Mouse (Mus musculus) T-cell, adult 2 months (primary cell): ENCODE measurements around the gene Ube2l3.
"Not testable (repeated sequence)": the region's sequence is repeated elsewhere in the genome, so short reads cannot be mapped to it uniquely, and the experiment has no call there.

Source experiments
- DNase-seq: peaks from one replicate; pipeline ENCODE4 v3.0.0; 2022; ENCODE audit warnings: low spot score

Gene Ube2l3

DNA sequence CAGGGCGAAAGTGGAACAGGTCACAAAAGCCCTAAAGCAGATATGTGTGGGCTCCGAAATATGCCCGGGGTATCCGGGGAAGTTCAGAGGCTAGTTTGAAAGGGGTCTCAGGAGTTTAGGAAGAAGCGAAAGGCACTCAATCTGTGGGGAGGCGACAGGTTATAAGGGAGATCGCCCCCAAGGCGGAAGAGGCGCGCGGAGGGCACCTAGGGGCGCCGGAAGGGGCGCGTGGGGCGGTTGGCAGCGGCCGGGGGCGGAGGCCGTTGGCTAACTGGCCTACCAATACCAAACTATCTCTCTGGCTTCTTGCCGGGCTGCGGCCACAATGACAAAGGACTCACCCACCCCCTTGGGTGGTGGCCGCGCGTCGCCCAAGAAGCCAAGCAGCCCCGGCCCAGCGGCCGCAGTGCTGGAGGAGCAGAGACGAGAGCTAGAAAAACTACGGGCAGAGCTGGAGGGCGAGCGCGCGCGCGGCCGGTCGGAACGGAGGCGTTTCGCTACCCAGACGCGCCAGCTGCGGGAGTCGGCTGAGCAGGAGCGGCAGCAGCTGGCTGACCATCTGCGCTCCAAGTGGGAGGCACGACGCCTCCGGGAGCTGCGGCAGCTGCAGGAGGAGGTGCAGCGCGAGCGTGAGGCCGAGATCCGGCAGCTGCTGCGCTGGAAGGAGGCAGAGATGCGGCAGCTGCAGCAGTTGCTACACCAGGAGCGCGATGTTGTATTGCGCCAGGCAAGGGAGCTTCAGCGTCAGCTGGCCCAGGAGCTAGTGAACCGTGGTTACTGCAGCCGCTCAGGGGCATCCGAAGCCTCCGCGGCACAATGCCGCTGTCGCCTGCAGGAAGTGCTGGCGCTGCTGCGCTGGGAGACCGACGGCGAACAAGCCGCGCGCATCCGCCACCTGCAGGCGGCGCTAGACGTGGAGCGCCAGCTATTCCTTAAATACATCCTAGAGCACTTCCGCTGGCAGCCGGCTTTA, 6.2 kb upstream of the Ube2l3 start, which contains the start of gene Rimbp3:
Gene Rimbp3, plus strand, starts transcription at position 215 of the 973 bp plus-strand sequence.
- DNase-seq, result peak; percentile 72

GRCm38 (mm10) chr16:17204990-17205389, 2.5 kb upstream of the Ube2l3 start:
- DNase-seq, result peak; percentile 64

GRCm38 (mm10) chr16:17201977-17202376, 472 bp downstream of the Ube2l3 start:
- no peak for DNase-seq

DNA sequence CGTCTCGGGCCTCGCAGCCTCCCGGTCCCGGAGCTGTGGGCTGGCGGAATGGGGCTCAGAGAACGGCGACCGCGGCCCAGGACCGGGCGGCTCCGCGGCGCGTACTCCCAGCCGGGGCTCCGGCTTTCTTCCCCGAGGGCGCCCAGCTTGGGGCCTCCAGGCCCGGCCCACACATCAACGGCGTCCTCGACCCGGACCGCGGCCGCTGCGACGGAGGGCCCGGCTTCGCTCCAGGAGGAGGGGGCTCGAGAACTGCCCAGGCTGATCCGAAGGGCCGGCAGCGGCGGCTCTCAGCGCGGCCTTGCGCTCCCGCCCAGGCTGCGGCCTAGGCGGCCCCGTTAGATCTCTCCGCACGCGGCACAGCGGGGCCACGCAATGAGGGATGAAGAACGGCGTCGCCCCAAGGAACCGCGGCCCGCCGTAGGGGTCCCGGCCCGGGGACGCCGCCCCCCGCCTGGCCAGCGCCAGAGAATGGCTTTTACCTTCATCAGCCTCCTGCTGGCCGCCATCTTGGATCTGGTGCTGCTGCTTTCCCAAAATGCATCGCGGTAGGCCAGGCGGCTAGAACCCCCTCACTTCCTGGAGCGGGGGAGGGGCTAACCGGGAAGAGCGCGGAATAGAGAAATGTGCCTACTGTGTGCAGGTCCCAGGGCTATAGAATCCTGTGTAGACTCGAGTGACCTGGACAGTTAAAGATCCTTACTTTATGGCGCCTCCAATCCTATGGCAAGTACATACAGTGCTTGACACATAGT, 1.3 kb downstream of the Ube2l3 start:
- peak; percentile 79 for DNase-seq

GRCm38 (mm10) chr16:17200121-17200952, 2.1 kb downstream of the Ube2l3 start:
- DNase-seq, result peak; percentile 22

DNA sequence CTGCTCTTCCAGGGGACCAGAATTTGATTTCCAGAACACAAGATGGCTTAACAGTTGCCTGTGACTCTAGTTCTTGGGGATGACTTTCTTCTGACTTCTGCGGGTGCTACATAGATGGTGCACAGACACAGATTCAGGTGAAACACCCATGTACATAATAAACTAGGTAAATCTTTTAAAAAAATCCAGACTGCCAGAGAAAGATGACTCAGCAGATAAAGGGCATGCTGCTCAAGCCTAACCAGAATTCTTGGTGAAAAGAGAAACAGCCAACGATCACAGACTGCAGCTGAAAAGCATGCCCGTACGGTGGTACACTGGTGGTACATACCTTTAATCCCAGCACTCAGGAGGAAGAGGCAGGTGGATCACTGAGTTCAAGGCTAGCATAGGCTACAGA, 8.6 kb downstream of the Ube2l3 start:
- DNase-seq, result no peak

GRCm38 (mm10) chr16:17185475-17185874, 17.0 kb downstream of the Ube2l3 start:
- DNase-seq, result no peak

- no peak for DNase-seq
These were observed 19.4 kb downstream of the Ube2l3 start for GRCm38 (mm10) chr16:17183003-17183402.

DNA sequence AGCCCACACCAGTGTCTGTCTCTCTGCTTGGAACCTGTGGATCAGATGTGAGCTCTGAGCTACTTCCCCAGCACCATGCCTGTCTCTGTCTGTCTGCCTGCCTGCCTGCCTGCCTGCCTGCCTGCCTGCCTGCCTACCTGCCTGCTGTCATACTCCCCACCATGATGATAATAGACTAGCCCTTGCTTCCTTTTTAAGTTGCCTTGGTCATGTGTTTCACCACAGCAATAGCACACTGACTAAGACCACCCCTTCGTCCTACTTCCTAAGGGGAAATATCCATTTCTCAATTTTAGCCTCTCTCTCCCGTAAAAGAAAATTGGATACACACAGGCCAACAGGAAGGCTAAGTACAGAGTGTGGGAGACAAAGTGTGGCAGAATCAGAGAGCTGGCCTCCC, 20.3 kb downstream of the Ube2l3 start:
- DNase-seq, result no peak

- DNase-seq, result no peak
These were observed 21.1 kb downstream of the Ube2l3 start for GRCm38 (mm10) chr16:17181382-17181781.

DNA sequence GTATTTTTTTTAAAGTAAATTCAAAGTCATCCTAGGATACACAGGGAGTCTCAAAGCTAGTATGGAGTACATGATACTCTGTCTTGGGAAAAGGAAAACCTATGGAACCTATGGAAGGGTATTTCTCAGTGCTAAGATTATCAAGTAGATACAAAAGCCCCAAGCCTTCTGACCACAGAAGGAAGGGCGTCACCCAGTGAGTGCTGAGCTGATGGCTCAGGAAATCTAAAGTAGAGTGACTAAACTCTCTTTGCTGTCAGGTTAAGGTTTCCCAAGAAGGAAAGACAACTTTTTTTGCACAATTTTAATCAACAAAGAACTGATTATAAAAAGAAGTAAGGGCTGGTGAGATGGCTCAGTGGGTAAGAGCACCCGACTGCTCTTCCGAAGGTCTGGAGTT, 22.7 kb downstream of the Ube2l3 start:
- DNase-seq, result peak; percentile 6

DNA sequence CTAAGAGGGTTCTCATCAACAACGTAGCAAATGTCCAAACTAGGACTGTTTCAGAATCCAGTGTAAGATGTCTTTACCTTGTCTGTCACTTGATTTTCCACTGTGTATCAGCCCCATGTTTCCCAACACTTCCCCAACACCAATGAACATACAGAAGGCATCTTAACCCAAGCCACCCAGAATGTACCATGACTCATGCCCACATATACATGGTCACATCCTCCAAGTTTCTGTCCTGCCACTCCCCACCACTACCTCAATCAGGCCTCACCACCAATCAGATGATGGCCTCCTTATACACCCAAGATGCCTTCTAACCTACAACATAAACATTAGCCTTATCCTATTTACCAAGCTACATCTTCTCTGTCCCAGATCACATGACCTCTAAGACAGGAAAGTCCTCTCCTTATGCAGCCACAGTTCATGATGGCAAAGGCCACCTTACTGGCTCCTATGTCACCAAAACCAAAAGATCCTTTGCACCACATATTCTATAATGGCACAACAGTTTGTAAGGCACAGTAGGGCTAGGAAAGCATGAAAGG, 24.8 kb downstream of the Ube2l3 start:
- DNase-seq, result no peak

GRCm38 (mm10) chr16:17175765-17176164, 26.7 kb downstream of the Ube2l3 start:
- DNase-seq, result no peak

- no peak for DNase-seq
These were observed 34.4 kb downstream of the Ube2l3 start for GRCm38 (mm10) chr16:17168049-17168448.

- DNase-seq, result no peak
These were observed 35.3 kb downstream of the Ube2l3 start for GRCm38 (mm10) chr16:17167179-17167578.

DNA sequence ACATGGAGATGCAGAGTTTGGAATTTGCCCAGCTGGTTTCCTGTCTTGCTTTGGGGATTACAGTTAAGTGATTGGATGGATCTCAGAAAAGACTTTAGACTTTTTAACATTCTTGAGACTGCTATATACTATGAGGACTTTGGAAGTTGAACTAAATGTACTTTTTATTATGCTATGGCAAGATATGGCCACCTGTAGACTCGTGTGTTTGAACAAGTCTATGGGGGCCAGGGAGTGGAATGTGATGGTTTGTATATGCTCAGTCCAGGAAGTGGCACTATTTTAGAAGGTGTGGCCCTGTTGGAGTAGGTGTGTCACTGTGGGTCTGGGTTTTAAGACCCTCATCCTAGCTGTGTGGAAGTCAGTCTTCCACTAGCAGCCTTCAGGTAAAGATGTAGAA, 37.0 kb downstream of the Ube2l3 start:
- not testable (repeated sequence) for DNase-seq

DNA sequence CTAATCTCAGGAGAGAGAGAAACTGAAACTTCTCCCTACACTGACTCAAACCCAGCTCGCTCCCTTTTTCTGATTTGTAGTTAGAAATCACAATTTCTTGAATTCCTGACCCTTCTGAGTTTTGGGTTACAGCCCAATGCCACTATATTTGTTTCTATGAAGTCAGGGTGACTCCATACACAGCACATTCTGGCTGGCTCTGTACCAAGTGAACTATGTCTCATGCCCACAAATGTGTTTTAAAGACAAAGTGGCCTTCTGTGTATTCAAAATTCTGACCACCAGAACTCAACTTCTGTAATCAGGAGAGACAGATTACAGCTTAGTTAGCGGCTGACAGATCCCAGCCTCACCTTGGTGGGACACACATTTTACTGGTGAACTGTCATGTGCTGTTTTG, 48.1 kb downstream of the Ube2l3 start:
- DNase-seq, result no peak

GRCm38 (mm10) chr16:17151874-17152273, 50.6 kb downstream of the Ube2l3 start:
- DNase-seq, result no peak

DNA sequence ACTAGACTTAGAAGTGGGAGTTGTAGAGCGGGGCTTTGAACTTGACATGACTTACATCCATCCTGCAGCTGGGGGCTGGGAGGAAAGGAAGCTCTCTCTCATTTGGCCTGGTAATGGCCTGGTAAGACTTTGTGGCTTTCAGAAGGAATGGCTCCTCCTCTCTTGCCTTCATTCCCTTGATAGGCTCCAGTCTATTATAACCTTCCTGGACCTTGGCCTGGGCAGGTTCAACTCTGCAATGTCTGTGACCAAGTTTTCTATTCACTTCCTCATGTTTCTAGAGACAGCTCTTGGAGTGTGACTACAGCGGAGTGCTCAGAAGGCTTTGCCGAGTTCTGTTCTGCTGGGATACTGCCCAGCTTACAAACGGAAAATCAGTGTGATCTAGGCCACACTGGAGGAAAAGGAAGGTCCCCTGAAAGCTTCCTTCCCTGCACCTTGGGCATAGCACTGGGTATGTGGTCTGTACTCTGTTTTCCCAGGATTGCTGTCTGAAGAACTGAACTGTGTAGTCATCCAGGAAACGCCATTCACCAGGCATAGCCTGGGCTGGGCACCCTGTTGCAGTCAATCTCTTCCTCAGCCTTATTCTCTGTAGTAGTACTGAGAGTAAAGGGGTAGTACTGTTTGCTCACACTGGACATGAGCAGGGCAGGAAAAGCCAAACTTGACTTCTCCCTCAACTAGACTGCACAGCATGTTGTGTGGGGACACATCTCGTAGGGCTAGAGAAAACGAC, 51.8 kb downstream of the Ube2l3 start:
- no peak for DNase-seq

DNA sequence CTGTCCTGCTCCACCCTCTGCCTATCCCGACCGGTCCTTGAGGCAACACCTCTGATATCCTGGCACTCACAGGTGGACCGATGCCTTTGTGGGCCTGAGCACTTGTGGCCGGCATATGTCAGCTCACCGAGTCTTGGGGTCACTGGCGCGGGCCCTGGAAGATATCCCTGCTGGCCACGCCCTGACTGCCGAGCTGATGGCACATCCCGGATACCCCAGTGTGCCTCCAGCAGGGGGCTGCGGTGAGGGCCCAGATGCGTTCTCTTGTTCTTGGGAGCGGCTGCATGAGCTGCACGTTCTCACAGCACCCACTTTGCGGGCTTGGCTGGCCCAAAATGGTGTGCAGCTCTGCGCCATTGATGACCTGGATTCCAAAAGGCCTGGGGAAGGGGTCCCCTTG, 54.4 kb downstream of the Ube2l3 start:
- DNase-seq, result peak; percentile 6

DNA sequence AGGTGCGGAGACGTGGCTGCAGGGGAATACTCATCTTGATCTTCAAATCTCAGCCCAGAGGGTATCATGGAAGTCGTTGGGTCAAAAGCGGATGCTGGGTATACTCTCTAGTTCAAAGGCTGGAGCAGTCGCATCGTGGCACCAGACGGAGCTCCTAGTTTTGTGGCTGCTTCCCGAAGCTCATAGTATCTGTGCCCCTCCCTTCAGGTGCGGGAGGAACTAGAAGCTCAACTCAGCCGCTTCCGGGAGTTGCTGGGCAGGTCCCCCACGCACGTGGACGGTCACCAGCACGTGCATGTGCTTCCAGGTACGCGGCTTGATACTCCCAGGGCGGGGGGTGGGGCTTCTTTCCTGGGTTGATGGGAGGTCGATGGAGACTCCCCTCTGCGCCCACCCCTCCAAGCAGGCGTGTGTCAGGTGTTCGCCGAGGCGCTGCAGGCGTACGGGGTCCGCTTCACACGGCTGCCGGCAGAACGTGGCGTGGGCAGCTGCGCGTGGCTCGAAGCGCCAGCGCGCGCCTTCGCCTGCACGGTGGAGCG, 55.0 kb downstream of the Ube2l3 start:
- peak; percentile 35 for DNase-seq
